Mouse (Mus musculus): Measurements from ENCODE around the gene Tmem60. TPM values are rescaled to one million over a fixed set of nuclear protein-coding genes. Genes with fewer than 3 reads are reported as not detected.

Tmem60 gene
- polyA plus RNA-seq (2016; fragmentation: Nextera tagmentation; extraction: Ambion mirVana) = 53.1 and 53.7 TPM in 2 replicates

- peaks cover 16% of the 10 kb centered on the region for H3K36me3 ChIP-seq
- H3K4me3 ChIP-seq = peak within 1 kb of the TSS; percentile 94
- DNase-seq (ENCODE audit: low spot score) = peak; percentile 99
- under 1% methylated on average over 94 of the region's 94 CpGs for WGBS
- H3K4me1 ChIP-seq = peaks cover 21% of the 10 kb centered on the region
- H3K27me3 ChIP-seq (ENCODE audit: insufficient read depth, poor library complexity, severe bottlenecking) = no peaks in the 10 kb centered on the region
- H3K9me3 ChIP-seq = no peaks in the 10 kb centered on the region
- H3K27ac ChIP-seq = peak within 1 kb of the TSS; percentile 97
These were observed at the start of gene Tmem60, which contains the start of gene Phtf2 for GRCm38 (mm10) chr5:20881915-20882800. Gene Tmem60, plus strand, starts transcription at chr5:20882191. Gene Phtf2, minus strand, starts transcription at chr5:20882124.

DNA sequence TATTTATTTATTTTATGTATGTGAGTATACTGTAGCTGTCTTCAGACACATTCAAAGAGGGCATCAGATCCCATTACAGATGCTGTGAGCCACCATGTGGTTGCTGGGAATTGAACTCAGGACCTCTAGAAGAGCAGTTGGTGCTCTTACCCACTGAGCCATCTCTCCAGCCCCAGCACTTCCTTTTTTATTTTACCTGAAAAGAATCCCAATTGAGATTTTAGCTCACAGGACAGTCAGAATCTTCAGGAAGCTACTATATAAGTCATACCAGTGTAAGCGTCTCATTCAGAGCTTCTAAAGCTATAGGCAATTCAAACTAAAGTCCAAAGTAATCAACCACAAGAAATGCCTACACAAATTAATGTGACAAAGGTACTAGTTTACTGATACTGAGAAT, 47.6 kb upstream of the Tmem60 start:
- Histone ChIP-seq H3K27me3 (ENCODE audit: insufficient read depth, poor library complexity, severe bottlenecking) (no peaks in the 10 kb centered on the region), H3K36me3 (0 out of 2 replicates have a peak, but pooled peaks cover 3% of the 10 kb centered on the region), H3K27ac (no peak overlapping the region), H3K4me3 (no peak overlapping the region), H3K9me3 (no peaks in the 10 kb centered on the region), H3K4me1 (no peaks in the 10 kb centered on the region)
- no peak for DNase-seq (ENCODE audit: low spot score)
- WGBS = 96% methylated on average over 1 of the region's 1 CpGs

DNA sequence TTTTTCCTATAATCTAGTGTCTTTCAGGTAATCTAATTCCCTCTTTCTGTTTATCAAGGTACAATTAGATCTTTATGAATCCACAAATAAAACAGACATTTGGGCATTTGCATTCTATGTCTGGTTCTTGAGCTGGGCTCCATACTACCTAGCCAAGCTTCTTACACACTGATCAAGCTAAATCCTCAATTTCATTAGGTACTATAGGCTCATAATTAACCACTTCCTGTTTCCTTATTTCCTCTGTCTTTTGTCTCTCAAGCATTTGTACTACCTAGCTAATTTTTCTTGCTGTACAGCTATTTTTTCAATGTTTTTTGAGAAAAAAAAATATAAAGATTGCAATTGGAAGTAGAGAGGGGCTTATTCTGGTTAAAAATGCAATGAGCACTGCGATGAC, 44.9 kb upstream of the Tmem60 start:
- no peaks in the 10 kb centered on the region for H3K4me1 ChIP-seq
- H3K27ac ChIP-seq = no peak overlapping the region
- H3K27me3 ChIP-seq (ENCODE audit: insufficient read depth, poor library complexity, severe bottlenecking) = no peaks in the 10 kb centered on the region
- H3K9me3 ChIP-seq = no peaks in the 10 kb centered on the region
- 95% methylated on average over 1 of the region's 1 CpGs for WGBS
- no peak for DNase-seq (ENCODE audit: low spot score)
- H3K4me3 ChIP-seq = no peak overlapping the region
- H3K36me3 ChIP-seq = 0 out of 2 replicates have a peak, but pooled peaks cover 3% of the 10 kb centered on the region

- WGBS = 58% methylated on average over 2 of the region's 3 CpGs
- Histone ChIP-seq H3K4me1 (peaks cover 3% of the 10 kb centered on the region; the same call in 1 of the 2 replicates), H3K27me3 (ENCODE audit: insufficient read depth, poor library complexity, severe bottlenecking) (no peaks in the 10 kb centered on the region)
These were observed 38.6 kb upstream of the Tmem60 start for GRCm38 (mm10) chr5:20843405-20843804.

GRCm38 (mm10) chr5:20843816-20844215, 38.2 kb upstream of the Tmem60 start:
- no peaks in the 10 kb centered on the region for H3K27me3 ChIP-seq (ENCODE audit: insufficient read depth, poor library complexity, severe bottlenecking)
- no peaks in the 10 kb centered on the region for H3K9me3 ChIP-seq
- WGBS = 84% methylated on average over 2 of the region's 2 CpGs
- no peak for DNase-seq (ENCODE audit: low spot score)
- no peak overlapping the region for H3K27ac ChIP-seq
- H3K4me1 ChIP-seq = peaks cover 3% of the 10 kb centered on the region; the same call in 1 of the 2 replicates
- H3K36me3 ChIP-seq = no peaks in the 10 kb centered on the region
- no peak overlapping the region for H3K4me3 ChIP-seq

More at GRCm38 (mm10) chr5:20843405-20843804, 38.6 kb upstream of the Tmem60 start:
- no peaks in the 10 kb centered on the region for H3K36me3 ChIP-seq
- no peak overlapping the region for H3K4me3 ChIP-seq
- no peak overlapping the region for H3K27ac ChIP-seq
- no peaks in the 10 kb centered on the region for H3K9me3 ChIP-seq
- DNase-seq (ENCODE audit: low spot score) = no peak

DNA sequence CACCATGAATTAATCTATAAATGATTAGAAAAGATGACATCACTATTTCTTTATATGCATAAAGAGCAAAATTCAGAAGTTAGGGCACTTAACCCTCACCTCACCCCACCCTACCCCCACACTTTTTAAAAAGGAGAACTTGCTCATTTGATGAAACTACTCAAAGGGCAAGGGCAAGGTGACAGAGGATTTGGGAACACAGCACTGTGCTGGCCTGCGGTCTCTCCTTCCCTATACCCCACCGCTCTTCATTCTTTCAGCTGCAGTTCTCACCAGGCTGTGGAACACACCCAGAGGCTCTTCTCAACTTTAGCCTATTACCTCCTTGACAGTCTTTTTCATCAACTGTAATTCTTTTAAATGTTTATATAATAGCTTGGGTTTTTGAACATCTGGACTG, 35.0 kb upstream of the Tmem60 start:
- no peak overlapping the region for H3K27ac ChIP-seq
- DNase-seq (ENCODE audit: low spot score) = no peak
- H3K4me3 ChIP-seq = no peak overlapping the region
- WGBS = 94% methylated on average over 2 of the region's 2 CpGs
- no peaks in the 10 kb centered on the region for H3K36me3 ChIP-seq
- H3K9me3 ChIP-seq = no peaks in the 10 kb centered on the region
- peaks cover 3% of the 10 kb centered on the region; the same call in 1 of the 2 replicates for H3K4me1 ChIP-seq
- no peaks in the 10 kb centered on the region for H3K27me3 ChIP-seq (ENCODE audit: insufficient read depth, poor library complexity, severe bottlenecking)

DNA sequence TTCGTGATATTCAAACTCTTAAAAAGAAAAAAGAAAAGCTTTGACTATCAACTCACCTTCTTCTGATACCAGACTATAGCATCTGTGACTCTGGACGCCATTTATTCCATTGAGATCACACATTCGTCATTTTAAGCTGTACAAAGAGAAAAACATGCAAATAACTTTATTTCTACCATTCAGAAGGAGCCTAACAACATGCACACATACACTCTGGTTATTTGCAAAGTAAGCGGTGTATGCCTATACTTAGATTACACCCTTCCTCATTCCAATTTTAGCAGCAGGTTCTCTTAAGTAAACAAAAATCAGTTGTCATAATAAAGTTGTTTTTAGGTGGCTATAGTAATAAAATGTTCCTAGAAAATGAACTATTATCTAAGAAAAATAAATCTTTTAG, 26.9 kb upstream of the Tmem60 start:
- no peaks in the 10 kb centered on the region for H3K4me1 ChIP-seq
- DNase-seq (ENCODE audit: low spot score) = no peak
- no peak overlapping the region for H3K4me3 ChIP-seq
- H3K27me3 ChIP-seq (ENCODE audit: insufficient read depth, poor library complexity, severe bottlenecking) = no peaks in the 10 kb centered on the region
- H3K9me3 ChIP-seq = no peaks in the 10 kb centered on the region
- 91% methylated on average over 4 of the region's 4 CpGs for WGBS
- peaks cover 11% of the 10 kb centered on the region; the same call in 1 of the 2 replicates for H3K36me3 ChIP-seq
- no peak overlapping the region for H3K27ac ChIP-seq

- Histone ChIP-seq H3K4me1 (no peaks in the 10 kb centered on the region), H3K4me3 (no peak overlapping the region), H3K27me3 (ENCODE audit: insufficient read depth, poor library complexity, severe bottlenecking) (no peaks in the 10 kb centered on the region), H3K27ac (no peak overlapping the region), H3K36me3 (peaks cover 11% of the 10 kb centered on the region; the same call in 1 of the 2 replicates), H3K9me3 (no peaks in the 10 kb centered on the region)
- WGBS = 94% methylated on average over 2 of the region's 2 CpGs
- no peak for DNase-seq (ENCODE audit: low spot score)
These were observed 23.6 kb upstream of the Tmem60 start for GRCm38 (mm10) chr5:20858404-20858803.

GRCm38 (mm10) chr5:20860565-20860964, 21.4 kb upstream of the Tmem60 start:
- no peak for DNase-seq (ENCODE audit: low spot score)
- no peaks in the 10 kb centered on the region for H3K27me3 ChIP-seq (ENCODE audit: insufficient read depth, poor library complexity, severe bottlenecking)
- no peak overlapping the region for H3K27ac ChIP-seq
- peaks cover 7% of the 10 kb centered on the region; the same call in 1 of the 2 replicates for H3K36me3 ChIP-seq
- H3K4me3 ChIP-seq = no peak overlapping the region
- H3K4me1 ChIP-seq = no peaks in the 10 kb centered on the region
- no peaks in the 10 kb centered on the region for H3K9me3 ChIP-seq
- 88% methylated on average over 4 of the region's 4 CpGs for whole genome bisulfite sequencing

DNA sequence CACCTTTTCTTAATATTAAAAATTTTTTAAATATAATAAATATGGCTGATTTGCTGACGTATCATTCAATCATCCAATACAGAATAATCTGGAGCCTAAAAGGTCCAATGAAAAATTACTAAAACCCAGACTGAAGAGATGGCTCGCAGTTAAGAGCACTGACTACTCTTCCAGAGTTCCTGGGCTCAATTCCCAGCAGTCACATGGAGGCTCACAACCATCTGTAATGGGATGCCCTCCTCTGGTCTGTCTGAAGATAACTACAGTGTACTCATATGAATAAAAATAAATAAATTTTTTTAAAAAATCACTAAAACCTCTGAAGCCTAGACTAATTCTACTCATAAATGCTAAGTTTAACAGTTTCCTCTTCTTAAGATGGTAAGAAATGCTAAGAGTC, 20.1 kb upstream of the Tmem60 start:
- H3K27ac ChIP-seq = no peak overlapping the region
- no peak overlapping the region for H3K4me3 ChIP-seq
- DNase-seq (ENCODE audit: low spot score) = no peak
- H3K9me3 ChIP-seq = no peaks in the 10 kb centered on the region
- H3K4me1 ChIP-seq = no peaks in the 10 kb centered on the region
- peaks cover 7% of the 10 kb centered on the region; the same call in 1 of the 2 replicates for H3K36me3 ChIP-seq
- no peaks in the 10 kb centered on the region for H3K27me3 ChIP-seq (ENCODE audit: insufficient read depth, poor library complexity, severe bottlenecking)
- 93% methylated on average over 2 of the region's 2 CpGs for WGBS

- no peak for DNase-seq (ENCODE audit: low spot score)
These were observed 17.6 kb upstream of the Tmem60 start for GRCm38 (mm10) chr5:20864216-20864969.

DNA sequence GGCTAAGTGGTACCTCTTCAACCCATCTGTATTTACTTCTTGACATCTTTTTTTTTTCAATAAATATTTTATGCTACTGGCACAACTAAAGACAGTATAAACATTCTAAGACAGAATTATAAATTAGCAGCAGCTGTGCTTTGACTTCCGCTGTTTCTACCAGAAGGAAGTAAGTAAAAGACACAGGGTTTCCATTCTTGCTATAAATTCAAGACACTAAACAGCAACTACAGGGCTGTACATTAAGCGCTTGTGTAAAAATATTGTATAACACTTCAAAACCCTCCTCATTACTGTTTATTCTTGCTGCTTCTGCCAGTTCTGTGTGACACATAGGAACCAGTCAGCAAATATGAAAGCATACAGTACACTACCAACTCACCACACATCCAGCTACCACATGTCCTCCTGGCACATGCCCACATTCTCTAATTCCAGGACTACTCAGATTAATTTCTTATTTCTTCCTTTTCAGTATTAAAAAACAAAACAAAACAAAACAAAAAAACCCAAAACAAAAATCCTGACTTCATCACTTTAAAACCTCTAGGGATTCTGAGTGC, 16.7 kb upstream of the Tmem60 start:
- no peak for DNase-seq (ENCODE audit: low spot score)
- Histone ChIP-seq H3K4me3 (no peak overlapping the region), H3K36me3 (no peaks in the 10 kb centered on the region), H3K4me1 (no peaks in the 10 kb centered on the region), H3K27ac (no peak overlapping the region), H3K27me3 (ENCODE audit: insufficient read depth, poor library complexity, severe bottlenecking) (no peaks in the 10 kb centered on the region), H3K9me3 (no peaks in the 10 kb centered on the region)
- WGBS = 94% methylated on average over 2 of the region's 2 CpGs

More at GRCm38 (mm10) chr5:20864216-20864969, 17.6 kb upstream of the Tmem60 start:
- H3K27me3 ChIP-seq (ENCODE audit: insufficient read depth, poor library complexity, severe bottlenecking) = no peaks in the 10 kb centered on the region
- H3K27ac ChIP-seq = no peak overlapping the region
- H3K4me3 ChIP-seq = no peak overlapping the region
- H3K36me3 ChIP-seq = no peaks in the 10 kb centered on the region
- WGBS = 79% methylated on average over 4 of the region's 4 CpGs
- no peaks in the 10 kb centered on the region for H3K9me3 ChIP-seq
- H3K4me1 ChIP-seq = no peaks in the 10 kb centered on the region

All from heart, embryonic 10.5 days (tissue).